Mouse (Mus musculus) kidney, embryonic 16.5 days (tissue): Measurements from ENCODE around the gene Muc1. TPM values are rescaled to one million over a fixed set of nuclear protein-coding genes. Genes with fewer than 3 reads are reported as not detected.

Experiments
- ATAC-seq: fragments of 200-750 bp; cut with Nextera tagmentation; 2 replicates; pipeline ENCODE4 v1.8.0; 2017; ENCODE audit warnings: moderate TSS enrichment; ENCODE audit not compliant: low FRiP score, low TSS enrichment
- H3K27ac ChIP-seq: fragments of 300-500 bp; sonication (generic); 2 replicates; pipeline ENCODE4 v1.5.1; 2014; ENCODE audit warnings: low read length
- H3K27me3 ChIP-seq: fragments of 300-500 bp; sonication (generic); 2 replicates; pipeline ENCODE4 v1.6.1; 2014; ENCODE audit warnings: low read length, control low read depth, mixed read lengths; ENCODE audit not compliant: insufficient read depth
- H3K36me3 ChIP-seq: fragments of 300-500 bp; sonication (generic); 2 replicates; pipeline ENCODE4 v1.6.1; 2014; ENCODE audit warnings: low read length, control low read depth, mixed read lengths; ENCODE audit not compliant: insufficient read depth
- H3K4me1 ChIP-seq: fragments of 300-500 bp; sonication (generic); 2 replicates; pipeline ENCODE4 v1.6.1; 2014; ENCODE audit warnings: low read length, control low read depth, mixed read lengths; ENCODE audit not compliant: insufficient read depth
- H3K4me2 ChIP-seq: fragments of 300-500 bp; sonication (generic); replicated peaks from 2 replicates; pipeline ENCODE4 v1.6.1; 2014; ENCODE audit warnings: low read depth, low read length
- H3K4me3 ChIP-seq: fragments of 300-500 bp; sonication (generic); 2 replicates; pipeline ENCODE4 v1.5.1; 2014; ENCODE audit warnings: mild to moderate bottlenecking, low read length
- H3K9ac ChIP-seq: fragments of 300-500 bp; sonication (generic); replicated peaks from 2 replicates; pipeline ENCODE4 v1.6.1; 2014; ENCODE audit warnings: low read length
- H3K9me3 ChIP-seq: fragments of 300-500 bp; sonication (generic); 2 replicates; pipeline ENCODE4 v1.6.1; 2016; ENCODE audit warnings: low read length, control low read depth
- WGBS: fragments of 180-500 bp; shearing (Covaris S2); extraction: QIAGEN DNeasy Blood & Tissue Kit; methylation state at CpG from one replicate; pipeline ENCODE4 v1.1.7; 2014; 5-methylcytosine and 5-hydroxymethylcytosine counted together
- polyA plus RNA-seq: library from polyadenylated mRNA; unstranded; fragments of >200 nt; fragmentation: Nextera tagmentation; extraction: Ambion mirVana; gene quantifications from 2 replicates; pipeline ENCODE4 v1.2.1, GENCODE M21; 2015

Gene Muc1
- polyA plus RNA-seq, 1 experiment from 2014 or later = 23.6 TPM

DNA sequence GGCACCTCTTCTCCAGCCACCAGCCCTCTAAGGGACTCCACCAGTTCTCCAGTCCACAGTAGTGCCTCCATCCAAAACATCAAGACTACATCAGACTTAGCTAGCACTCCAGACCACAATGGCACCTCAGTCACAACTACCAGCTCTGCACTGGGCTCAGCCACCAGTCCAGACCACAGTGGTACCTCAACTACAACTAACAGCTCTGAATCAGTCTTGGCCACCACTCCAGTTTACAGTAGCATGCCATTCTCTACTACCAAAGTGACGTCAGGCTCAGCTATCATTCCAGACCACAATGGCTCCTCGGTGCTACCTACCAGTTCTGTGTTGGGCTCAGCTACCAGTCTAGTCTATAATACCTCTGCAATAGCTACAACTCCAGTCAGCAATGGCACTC is 1.7 kb downstream of the Muc1 start:
- H3K36me3 ChIP-seq = no peaks in the 10 kb centered on the region
- no peak overlapping the region for H3K4me3 ChIP-seq
- no peak overlapping the region for H3K27ac ChIP-seq
- 93% methylated on average over 2 of the region's 2 CpGs for WGBS
- H3K27me3 ChIP-seq = peaks cover 3% of the 10 kb centered on the region; the same call in 1 of the 2 replicates
- H3K4me2 ChIP-seq = 0 out of 2 replicates have a peak overlapping the region, but pooled peaks have one; percentile 9
- no peaks in the 10 kb centered on the region for H3K9me3 ChIP-seq
- H3K4me1 ChIP-seq = peaks cover 54% of the 10 kb centered on the region
- H3K9ac ChIP-seq = no peak overlapping the region
- ATAC-seq = no peak

GRCm38 (mm10) chr3:89231345-89231744 is 2.5 kb downstream of the Muc1 start:
- ATAC-seq = no peak
- Histone ChIP-seq H3K4me2 (peak overlapping the region; percentile 9; the same call in 1 of the 2 replicates), H3K27me3 (no peaks in the 10 kb centered on the region; the same call in 1 of the 2 replicates), H3K4me1 (peaks cover 46% of the 10 kb centered on the region), H3K27ac (no peak overlapping the region), H3K9ac (no peak overlapping the region), H3K36me3 (no peaks in the 10 kb centered on the region), H3K4me3 (peak overlapping the region; percentile 4; the same call in 1 of the 2 replicates), H3K9me3 (no peaks in the 10 kb centered on the region)
- WGBS = 56% methylated on average over 7 of the region's 7 CpGs

GRCm38 (mm10) chr3:89231772-89232275 is 3.0 kb downstream of the Muc1 start:
- Histone ChIP-seq H3K36me3 (no peaks in the 10 kb centered on the region), H3K4me1 (peaks cover 41% of the 10 kb centered on the region), H3K9me3 (no peaks in the 10 kb centered on the region), H3K9ac (no peak overlapping the region), H3K27me3 (no peaks in the 10 kb centered on the region; the same call in 1 of the 2 replicates), H3K27ac (no peak overlapping the region; the same call in 1 of the 2 replicates), H3K4me2 (peak overlapping the region; percentile 27; the same call in 1 of the 2 replicates), H3K4me3 (peak overlapping the region; percentile 4; the same call in 1 of the 2 replicates)
- ATAC-seq = no peak
- 76% methylated on average over 16 of the region's 16 CpGs for WGBS

GRCm38 (mm10) chr3:89232614-89233013 is 3.8 kb downstream of the Muc1 start:
- Histone ChIP-seq H3K27me3 (no peaks in the 10 kb centered on the region; the same call in 1 of the 2 replicates), H3K36me3 (0 out of 2 replicates have a peak, but pooled peaks cover 3% of the 10 kb centered on the region), H3K4me1 (peaks cover 34% of the 10 kb centered on the region), H3K4me3 (no peak overlapping the region), H3K9ac (0 out of 2 replicates have a peak overlapping the region, but pooled peaks have one; percentile 31), H3K4me2 (no peak overlapping the region), H3K27ac (peak overlapping the region; percentile 83), H3K9me3 (no peaks in the 10 kb centered on the region)
- no peak for ATAC-seq
- 58% methylated on average over 6 of the region's 6 CpGs for WGBS

- Histone ChIP-seq H3K4me3 (no peak overlapping the region), H3K27me3 (no peaks in the 10 kb centered on the region; the same call in 1 of the 2 replicates), H3K4me1 (peaks cover 36% of the 10 kb centered on the region), H3K36me3 (0 out of 2 replicates have a peak, but pooled peaks cover 3% of the 10 kb centered on the region), H3K27ac (peak overlapping the region; percentile 83), H3K4me2 (no peak overlapping the region), H3K9me3 (no peaks in the 10 kb centered on the region), H3K9ac (no peak overlapping the region)
- ATAC-seq = peak; percentile 28
- 67% methylated on average over 14 of the region's 14 CpGs for WGBS
These were observed 4.8 kb downstream of the Muc1 start for GRCm38 (mm10) chr3:89233562-89234110.

DNA sequence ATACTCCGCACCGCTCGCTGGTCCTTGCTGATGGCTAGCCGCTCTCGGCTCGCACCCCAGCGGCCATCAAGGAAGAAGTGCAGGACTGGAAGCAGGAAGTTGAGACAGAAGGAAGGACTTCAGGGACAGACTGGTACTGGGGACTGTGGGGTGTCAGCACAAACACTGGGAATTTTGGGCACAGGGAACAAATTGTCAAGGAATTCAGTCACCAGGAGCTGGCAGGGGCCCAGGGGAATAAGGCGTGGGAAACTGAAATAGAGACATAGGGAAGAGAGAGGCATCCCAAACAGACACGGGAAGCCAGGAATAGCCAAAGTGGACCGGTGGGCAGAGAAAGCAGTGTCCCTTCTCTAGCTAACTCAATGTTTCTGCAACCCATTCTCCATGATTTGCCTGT is 7.7 kb downstream of the Muc1 start:
- Histone ChIP-seq H3K9ac (no peak overlapping the region), H3K4me3 (no peak overlapping the region), H3K9me3 (no peaks in the 10 kb centered on the region), H3K36me3 (0 out of 2 replicates have a peak, but pooled peaks cover 3% of the 10 kb centered on the region), H3K4me1 (peaks cover 22% of the 10 kb centered on the region), H3K27ac (no peak overlapping the region), H3K4me2 (no peak overlapping the region), H3K27me3 (no peaks in the 10 kb centered on the region)
- ATAC-seq = no peak
- 80% methylated on average over 10 of the region's 10 CpGs for WGBS

DNA sequence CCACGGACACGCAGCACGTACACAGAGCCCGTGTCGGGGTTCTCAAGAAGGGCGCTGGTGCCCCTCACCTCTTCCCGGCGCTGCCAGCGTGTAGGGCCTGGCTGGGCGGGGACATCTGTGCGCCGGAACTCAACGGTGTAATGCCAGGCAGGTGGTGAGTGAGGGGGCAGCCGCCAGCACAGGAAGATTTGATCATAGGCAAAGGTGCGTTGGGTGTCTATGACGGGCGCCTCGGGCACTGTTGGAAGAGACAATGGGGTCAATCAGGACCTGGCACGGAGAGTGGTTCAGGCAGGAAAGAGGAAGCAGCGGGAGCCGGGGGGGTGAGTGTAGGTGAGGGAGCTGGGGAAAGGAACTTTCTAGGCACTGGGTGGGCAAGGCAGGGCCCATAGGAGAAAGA is 8.8 kb downstream of the Muc1 start:
- H3K27me3 ChIP-seq = no peaks in the 10 kb centered on the region
- no peak overlapping the region for H3K9ac ChIP-seq
- H3K4me2 ChIP-seq = no peak overlapping the region
- H3K27ac ChIP-seq = no peak overlapping the region
- no peaks in the 10 kb centered on the region for H3K9me3 ChIP-seq
- no peak for ATAC-seq
- H3K36me3 ChIP-seq = 0 out of 2 replicates have a peak, but pooled peaks cover 3% of the 10 kb centered on the region
- H3K4me3 ChIP-seq = no peak overlapping the region
- 93% methylated on average over 21 of the region's 21 CpGs for WGBS
- H3K4me1 ChIP-seq = peaks cover 19% of the 10 kb centered on the region

DNA sequence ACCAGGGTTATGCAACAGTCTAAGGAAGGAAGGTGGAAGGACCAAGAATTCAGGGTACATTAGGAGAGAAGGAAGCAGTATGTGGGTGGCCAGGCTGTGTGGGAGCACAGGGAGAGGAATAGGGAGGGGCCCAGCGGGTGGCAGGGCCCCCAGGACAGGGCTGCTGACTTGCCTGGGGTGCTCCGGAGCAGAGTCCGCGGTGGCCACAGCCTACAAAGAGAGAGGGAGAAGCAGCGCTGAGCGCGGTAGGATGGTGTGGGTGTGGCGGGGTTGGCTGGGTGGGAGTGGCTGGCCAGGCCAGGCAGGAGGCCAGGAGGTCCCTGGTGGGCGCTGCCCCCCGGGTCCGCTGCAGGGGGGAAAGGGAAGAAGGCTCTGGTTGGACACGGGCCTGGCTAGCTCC is 9.6 kb downstream of the Muc1 start:
- 0 out of 2 replicates have a peak, but pooled peaks cover 3% of the 10 kb centered on the region for H3K36me3 ChIP-seq
- no peak overlapping the region for H3K4me3 ChIP-seq
- H3K9me3 ChIP-seq = no peaks in the 10 kb centered on the region
- H3K27me3 ChIP-seq = no peaks in the 10 kb centered on the region
- WGBS = 54% methylated on average over 11 of the region's 12 CpGs
- ATAC-seq = 0 out of 2 replicates have a peak, but pooled peaks have one; percentile 16
- H3K9ac ChIP-seq = no peak overlapping the region
- H3K27ac ChIP-seq = no peak overlapping the region
- H3K4me2 ChIP-seq = no peak overlapping the region
- H3K4me1 ChIP-seq = peaks cover 20% of the 10 kb centered on the region

DNA sequence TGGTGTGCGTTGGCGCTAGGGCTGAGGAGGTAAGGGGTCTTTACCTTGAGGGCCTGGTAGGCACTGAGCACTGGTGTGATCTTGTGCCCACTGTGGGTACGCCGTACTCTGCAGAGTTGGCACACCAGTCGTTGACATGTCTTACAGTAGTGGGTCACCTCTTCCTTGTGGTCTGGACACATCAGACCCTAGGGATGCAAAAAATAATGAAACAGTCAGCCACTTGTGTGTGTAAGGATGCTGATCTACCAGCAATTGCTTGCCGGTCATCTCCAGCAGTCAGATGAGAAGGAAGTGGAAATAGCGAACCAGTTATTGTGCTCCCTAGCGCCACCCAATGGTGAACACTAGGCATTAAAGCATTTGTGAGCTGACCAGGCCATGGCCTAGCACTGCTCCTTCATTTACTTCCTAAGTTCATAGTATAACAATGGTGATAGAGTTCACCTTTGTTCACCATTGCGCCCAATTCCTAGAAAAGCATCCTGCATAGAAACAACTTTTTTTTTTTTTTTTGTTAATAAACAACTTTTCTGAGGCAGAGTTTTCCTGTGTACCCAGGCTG is 13.6 kb downstream of the Muc1 start:
- H3K36me3 ChIP-seq = 0 out of 2 replicates have a peak, but pooled peaks cover 3% of the 10 kb centered on the region
- no peak overlapping the region for H3K9ac ChIP-seq
- H3K4me1 ChIP-seq = peaks cover 48% of the 10 kb centered on the region
- H3K4me3 ChIP-seq = no peak overlapping the region
- ATAC-seq = no peak
- no peaks in the 10 kb centered on the region for H3K9me3 ChIP-seq
- WGBS = 72% methylated on average over 9 of the region's 9 CpGs
- H3K27ac ChIP-seq = no peak overlapping the region
- peaks cover 7% of the 10 kb centered on the region; the same call in 1 of the 2 replicates for H3K27me3 ChIP-seq
- H3K4me2 ChIP-seq = no peak overlapping the region
